Mouse (Mus musculus) c-Kit-positive CD71-negative TER-119-negative erythroid progenitor cells, embryonic 14.5 days (primary cell): ENCODE measurements around the gene Prkcg.

ENCODE experiments used
- DNase-seq: peaks from one replicate; pipeline ENCODE4 v3.0.0-alpha.2; 2013; ENCODE audit warnings: low read depth

Gene Prkcg

DNA sequence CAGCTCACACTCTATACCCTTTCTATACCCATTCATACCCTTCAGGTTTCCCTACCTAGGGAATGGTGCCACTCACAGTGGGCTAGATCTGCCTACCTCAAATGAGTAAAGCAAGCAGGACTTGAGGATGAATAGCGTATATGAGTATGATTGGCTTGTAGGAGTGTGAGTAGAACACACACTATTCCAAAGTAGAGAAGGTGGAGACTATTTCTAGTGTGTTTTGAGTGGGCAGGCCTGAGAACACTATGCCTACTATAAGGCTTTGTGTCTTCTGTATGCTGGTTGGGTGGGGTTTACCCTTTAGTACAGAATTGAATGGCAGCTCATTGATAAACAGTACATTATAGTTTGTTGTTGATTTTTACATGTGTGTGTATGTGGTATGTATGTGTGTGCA, 34.8 kb downstream of the Prkcg start:
- no peak for DNase-seq

DNA sequence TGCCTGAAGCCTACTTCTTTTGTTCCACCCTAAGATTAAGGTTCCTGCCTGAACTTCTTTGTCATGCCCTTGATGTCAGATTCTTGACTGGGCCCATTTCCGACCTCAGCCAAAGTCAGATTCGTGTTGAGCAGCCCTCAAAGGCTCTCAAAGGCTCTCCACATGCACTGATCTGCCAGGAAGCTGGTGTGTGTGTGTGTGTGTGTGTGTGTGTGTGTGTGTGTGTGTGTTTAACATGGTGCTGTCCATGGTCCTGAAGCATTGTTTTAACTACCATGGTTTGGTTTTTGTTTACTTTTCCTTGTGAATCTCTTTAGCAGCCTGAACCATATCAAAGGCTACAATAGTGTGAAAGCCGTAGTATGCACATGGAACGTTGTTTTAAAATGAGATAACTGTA, 39.0 kb downstream of the Prkcg start:
- DNase-seq: no peak

DNA sequence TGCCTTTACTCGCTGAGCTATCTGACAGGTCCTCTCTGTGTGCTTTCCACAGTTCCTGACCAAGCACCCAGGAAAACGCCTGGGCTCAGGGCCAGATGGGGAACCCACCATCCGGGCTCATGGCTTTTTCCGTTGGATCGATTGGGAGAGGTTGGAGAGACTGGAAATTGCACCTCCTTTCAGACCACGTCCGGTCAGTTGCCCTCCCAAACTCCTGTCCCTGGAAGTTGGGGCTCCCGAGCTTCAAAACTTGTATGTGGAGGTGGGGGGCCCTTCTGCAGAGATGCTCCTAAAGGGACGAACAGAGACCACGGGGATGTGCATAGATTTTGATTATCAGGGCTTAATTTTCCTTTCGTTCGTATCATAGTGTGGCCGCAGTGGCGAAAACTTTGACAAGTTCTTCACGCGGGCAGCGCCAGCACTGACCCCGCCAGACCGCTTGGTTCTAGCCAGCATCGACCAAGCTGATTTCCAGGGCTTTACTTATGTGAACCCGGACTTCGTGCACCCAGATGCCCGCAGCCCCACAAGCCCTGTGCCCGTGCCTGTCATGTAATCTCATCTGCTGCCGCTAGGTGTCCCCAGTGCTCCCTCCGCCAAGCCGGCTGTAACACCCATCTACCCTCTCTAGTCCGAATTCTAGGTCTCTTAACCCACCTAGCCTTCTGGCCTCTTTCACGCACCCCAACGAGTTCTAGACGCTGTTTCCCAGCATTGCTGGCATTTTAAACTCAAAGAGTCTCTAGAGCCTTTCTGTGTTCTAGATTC, 41.0 kb downstream of the Prkcg start:
- DNase-seq: peak; percentile 32

DNA sequence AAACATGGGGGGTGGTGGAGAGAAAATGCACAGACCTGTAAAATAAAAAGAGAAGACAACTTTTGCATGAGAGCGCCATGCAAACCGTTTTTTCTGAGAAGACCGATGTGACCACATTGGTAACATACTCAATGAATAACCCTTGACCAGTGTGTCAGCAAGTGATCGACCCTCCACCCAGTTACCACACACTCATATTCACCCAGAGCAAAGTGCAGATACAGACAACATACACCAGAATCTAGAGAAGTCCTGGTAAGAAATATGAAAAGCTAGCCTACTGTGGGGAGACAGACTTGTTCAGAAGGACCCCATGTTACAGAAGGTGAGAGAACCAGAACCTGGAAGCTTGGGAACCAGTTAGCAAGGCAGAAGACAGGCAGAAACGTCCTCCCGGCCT, 42.2 kb downstream of the Prkcg start:
- DNase-seq: no peak

DNA sequence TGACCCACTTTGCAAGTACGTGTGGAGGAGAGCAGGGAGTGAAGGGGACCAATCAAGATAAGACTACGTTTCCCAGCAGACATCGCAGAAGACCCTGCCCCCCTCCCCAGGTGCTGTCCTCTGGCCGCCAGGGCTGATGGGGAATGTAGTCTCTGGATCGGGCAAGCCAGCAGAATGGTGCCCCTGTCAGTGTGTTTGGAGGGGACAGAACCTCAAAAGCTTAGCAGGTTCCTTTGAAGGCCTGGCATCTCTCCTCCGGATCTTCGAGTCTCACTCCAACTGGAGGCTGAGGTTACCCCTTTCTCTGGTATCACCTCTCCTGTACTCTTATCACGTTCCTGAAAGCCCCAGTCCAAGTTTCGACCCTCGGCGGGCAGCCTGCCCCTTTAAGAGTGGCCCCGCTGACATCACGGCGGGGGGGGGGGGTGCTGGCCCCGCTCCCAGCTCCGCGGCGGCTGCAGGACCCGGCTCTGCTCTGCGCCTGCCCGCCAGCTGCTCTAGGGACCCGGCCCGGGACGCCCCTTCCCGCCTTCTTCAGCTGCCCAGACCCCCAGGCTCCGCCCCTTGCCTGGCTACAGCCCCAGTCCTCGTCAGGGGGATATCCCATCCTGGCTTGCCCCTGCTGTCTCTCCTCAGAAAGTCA, 42.7 kb downstream of the Prkcg start:
- no peak for DNase-seq

DNA sequence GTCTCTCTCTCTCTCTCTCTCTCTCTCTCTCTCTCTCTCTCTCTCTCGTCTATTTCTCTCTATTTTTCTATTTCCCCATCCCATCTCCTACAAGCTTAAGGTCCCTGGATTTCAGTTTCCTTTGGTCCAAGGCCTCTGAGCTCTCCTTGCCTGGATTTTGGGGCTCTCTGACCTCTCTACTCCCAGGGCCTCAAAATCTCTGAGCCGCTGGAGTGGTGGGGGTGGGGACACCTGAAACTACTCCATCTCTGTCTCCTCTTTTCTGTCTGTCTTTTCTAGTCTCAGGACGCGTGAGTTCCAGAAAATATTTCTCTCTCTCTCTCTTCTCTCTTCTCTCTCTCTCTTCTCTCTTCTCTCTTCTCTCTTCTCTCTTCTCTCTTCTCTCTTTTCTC, 43.2 kb downstream of the Prkcg start:
- no peak for DNase-seq

DNA sequence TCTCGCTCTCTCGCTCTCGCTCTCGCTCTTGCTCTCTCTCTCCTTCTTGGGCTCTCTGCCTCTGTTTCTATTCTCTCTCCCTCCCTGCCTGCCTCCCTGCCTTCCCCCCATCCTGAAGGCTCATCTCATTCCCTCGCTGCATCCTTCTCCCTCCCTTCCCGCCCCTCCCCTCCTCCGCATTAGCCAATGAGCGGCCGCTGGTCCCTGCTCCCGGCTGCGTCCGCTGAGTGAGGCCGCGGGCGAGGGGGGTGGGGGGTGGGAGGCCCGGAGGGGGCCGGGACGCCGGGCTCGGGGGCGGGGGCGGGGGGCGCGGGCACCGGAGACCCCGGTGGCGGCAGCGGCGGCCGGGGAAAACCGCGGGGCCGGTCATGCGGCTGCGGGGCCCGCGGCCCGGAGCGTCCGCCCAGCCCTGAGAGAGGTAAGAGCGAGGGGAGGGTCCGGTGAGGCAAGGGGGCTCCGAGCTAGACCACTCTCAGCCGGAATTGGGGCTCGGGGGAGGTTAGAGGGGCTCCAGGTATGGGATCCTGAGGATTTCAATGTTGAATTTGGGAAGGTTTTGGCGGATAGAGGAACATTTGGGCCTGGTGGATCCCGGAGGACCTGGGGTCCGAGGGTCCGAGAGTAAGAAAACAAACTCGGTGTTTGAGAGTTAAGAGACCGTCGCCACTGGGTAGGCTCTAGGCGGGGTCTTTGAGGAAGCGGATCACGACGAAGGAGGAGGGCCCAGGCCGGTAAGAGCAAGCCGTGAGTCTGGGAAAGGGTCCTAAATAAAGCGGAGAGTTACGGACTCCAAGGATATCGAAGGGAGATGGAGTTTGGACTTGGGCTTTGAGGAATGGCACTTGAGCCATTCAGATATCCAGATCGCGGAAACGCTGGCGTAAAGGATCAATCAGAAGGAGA, 43.9 kb downstream of the Prkcg start, which contains the start of gene Cacng7:
Gene Cacng7, plus strand, starts transcription at position 337 of the 903 bp plus-strand sequence.
- DNase-seq: no peak

DNA sequence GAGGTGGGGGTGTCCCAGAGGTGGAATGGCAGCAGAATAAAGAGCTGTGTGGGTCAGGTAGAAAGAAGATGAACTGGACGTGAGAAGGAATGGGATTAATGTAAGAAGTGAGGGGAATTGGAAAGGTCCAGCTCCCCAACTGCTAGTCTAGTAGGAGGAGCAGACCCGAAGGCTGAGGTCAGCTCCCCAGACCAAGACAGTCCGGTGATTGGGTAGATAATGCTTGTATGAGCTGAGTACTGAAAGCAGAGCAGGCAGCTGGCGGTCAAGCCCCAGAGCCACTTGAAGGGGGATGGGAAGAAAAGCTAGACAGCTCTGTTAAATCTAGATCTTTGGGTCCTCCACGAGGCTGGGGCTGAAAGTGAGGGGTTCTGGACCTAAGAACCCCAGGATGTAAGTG, 44.6 kb downstream of the Prkcg start:
- DNase-seq: no peak

DNA sequence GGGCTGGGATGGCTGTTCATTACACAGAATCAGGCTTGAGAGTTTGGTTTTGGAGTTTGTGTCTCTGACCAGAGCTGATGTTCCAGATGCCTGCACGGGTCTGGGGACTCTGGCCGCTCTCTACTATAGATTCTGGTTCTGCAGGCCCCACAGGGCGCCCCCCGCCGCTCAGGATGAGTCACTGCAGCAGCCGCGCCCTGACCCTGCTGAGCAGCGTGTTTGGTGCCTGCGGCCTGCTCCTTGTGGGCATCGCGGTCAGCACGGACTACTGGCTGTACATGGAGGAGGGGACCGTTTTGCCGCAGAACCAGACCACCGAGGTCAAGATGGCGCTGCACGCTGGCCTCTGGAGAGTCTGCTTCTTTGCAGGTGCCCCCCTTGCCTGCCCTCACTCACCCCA, 47.4 kb downstream of the Prkcg start:
- DNase-seq: no peak

DNA sequence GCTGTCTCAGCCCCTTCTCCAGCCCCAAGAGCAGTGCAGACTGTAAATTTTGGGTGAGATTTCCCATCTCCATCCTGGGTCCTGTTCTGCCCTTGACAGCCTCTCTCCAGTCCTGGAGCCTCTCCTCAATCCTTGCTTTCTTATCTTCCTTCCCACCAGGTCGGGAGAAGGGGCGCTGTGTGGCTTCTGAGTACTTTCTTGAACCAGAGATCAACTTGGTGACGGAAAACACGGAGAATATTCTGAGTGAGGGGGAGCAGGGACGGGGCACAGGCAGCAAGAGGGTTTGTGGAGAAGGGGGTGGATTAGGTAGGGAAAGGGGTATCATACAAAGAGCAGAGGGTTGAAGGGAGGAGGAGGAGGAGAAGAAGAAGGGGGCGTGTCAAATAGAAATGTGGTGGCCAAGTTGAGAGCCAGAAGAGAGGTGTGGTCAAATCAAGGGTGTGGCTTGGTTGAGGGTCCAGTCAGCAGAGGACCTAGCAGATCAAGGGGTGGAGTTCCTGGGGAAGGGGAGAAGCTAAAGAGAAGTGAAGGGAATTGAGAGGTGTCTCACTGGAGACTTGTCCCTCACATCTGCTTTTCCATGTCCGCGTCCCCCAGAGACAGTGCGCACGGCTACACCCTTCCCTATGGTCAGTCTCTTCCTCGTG, 49.4 kb downstream of the Prkcg start:
- DNase-seq: no peak

DNA sequence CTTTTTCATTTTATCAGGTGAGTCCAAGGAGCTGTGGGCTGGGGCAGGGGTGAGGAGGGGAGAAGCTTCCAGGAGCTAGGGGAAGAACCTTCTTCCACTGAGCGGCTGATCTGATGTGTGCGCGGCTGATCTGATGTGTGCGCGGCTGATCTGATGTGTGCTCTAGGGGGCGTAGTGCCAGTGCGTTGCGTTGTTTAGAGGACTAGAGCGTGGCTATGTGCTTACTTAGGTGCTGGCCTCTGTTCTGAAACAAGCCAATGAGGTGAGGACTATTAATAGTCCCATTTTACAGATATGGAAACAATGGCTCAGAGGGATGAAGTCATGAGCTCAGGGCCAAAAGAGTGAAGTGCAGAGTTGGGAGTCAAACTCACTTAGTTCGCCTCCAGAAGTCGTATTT, 50.0 kb downstream of the Prkcg start:
- no peak for DNase-seq

DNA sequence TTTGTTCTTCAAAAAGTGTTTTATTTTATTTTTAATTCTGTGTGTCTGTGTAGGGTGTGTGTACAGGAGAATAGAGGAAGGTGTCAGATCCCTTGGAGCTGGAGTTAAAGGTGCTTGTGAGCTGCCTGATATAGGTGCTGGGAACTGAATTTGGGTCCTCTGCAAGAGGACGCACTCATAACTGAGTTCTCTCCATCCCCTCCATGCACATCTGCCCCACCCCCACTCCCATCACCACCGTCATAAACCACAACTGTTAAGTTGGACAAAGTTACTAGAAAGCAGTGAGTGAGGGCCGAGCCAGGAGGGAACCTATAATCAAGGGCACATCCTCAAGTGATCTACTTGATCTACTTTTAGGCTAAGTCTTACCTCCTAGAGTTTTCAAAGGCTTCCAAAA, 54.9 kb downstream of the Prkcg start:
- no peak for DNase-seq

DNA sequence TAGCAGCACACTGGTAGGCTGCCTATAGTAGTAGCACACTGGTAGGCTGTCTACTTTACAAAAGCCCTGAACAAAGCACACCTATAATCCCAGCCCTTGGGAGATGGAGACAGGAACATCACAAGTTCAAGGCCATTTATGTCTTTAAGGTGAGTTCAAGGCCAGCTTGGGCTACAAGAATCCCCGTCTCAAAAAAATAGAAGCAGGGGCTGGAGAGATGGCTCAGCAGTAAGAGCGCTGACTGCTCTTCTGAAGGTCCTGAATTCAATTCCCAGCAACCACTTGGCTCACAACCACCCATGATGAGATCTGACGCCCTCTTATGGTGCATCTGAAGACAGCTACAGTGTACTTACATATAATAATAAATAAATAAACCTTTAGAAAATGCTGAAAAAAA, 56.3 kb downstream of the Prkcg start:
- DNase-seq: no peak

DNA sequence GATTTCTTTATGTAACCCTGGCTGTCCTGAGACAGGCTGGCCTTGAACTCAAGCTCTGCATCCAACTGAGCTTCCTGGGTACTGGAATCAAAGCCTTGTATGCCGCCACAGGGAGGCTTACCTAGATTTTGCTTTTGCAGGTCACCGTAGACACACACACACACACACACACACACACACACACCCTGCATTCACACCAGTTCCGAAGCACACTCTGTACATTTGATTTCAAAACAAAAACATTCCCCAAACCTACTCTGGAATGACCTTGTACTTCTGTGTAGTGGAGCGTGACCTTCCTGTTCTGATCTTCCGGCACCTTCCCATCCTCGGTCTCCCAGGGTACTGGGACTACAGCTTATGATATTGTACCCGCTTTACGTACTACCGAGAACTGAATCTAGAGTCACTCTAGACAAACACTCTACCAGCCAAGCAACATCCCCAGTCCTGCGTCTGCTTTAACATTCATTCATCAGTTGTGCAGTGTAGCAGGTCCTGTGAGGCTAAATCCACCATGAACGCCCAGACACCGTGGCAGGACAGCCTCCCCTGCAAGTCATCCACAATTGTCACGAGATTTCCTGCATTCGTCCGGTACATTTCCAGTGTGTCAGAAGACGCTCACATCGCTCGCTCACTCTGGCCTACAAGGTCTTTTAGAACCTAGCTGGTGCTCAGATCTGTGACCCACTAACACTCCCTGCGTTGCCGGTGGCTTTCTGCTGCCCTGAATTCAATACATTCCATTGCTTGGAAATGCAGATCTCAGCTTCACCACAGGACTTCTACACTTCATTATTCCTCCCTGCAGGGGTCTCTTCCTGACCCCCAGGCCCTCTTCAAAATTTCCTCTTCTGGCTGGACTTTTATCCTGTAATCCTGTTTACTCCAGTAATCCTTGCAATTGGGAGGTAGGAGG, 58.6 kb downstream of the Prkcg start:
- no peak for DNase-seq

DNA sequence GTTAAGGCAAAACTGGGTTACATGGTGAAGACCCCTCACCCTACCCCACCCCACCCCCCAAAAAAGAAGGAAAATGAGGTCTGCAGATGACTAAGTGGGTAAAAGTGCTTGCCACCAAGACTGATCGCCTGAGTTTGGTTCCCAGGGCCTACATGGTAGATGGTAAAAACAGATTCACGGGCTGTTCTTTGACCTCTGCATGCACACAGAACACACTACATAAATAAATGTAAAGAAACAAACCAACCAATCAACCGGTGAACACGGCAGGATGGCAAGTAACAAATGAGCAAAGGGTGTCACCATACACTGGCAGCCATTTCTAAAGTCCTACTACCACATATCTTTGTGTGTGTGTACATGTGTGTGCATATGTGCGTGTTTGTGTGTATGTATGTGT, 59.3 kb downstream of the Prkcg start:
- no peak for DNase-seq

DNA sequence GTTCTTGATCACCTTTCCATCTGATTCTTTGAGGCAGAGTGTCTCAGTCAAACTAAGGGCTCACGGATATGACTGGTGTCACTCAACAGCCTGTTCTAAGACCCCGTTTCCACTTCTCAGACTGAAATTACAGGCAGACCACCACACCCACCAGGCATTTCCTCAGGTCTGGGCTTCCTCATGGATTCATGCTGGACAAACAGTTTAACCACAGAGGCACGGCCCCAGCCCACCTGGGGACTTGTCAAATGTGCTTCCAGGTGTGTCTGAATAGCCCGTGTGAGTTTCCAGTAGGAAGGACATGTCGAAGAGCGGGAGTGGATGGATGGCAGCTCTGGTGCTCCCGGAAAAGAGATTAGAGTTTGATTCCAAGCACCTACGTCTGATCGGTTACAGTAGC, 60.8 kb downstream of the Prkcg start:
- DNase-seq: no peak

DNA sequence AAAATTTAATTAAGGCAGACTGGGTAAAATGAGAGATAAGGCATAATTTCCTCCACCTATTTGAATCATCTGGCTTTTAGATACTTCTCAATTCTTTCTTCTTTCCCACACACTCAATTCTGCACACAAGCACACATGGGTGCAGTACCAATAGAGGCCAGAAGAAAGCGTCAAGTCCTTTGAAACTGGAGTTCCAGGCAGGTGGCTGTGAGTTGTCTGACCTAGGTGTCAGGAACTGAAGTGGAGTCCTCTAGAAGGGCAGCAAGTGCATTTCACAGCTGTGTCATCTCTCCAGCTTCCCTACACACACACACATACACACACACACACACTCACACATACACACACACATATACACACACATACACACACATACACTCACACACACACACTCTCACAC, 62.6 kb downstream of the Prkcg start:
- DNase-seq: no peak

DNA sequence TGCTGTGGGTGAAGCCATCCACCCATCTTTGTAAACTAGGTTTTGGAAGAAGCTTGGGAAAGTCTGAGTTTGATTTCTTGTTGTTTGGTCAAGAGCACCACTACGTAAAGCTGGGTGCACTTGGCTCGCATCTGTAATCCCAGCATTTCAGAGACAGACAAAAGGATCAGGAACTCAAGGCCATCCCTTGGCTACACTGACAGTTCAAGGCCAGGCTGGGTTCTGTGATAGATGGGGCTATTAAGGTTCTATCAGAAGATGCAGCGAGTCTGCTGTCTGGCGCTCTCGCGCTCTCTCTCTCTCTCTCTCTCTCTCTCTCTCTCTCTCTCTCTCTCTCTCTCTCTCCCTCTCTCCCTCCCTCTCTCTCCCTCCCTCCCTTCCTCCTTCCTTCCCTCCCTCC, 65.9 kb downstream of the Prkcg start:
- DNase-seq: no peak

DNA sequence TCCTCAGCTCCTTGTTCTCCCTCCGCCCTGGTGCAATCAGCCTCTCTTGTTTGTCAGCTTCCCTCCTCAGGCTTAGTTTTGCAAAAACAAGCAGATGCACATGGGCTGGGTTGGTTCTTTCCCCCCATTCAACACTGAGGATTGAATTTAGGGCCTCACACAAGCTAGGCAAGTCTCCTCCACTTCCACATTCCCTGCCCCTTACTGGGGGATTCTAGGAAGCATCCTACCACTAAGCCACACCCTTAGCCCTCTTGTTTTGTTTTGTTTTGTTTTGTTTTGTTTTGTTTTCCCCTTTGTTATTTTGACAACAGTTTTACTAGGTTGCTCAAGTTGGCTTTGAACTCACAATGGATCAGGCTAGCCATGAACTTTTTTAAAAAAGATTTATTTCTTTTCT, 71.7 kb downstream of the Prkcg start:
- DNase-seq: no peak

DNA sequence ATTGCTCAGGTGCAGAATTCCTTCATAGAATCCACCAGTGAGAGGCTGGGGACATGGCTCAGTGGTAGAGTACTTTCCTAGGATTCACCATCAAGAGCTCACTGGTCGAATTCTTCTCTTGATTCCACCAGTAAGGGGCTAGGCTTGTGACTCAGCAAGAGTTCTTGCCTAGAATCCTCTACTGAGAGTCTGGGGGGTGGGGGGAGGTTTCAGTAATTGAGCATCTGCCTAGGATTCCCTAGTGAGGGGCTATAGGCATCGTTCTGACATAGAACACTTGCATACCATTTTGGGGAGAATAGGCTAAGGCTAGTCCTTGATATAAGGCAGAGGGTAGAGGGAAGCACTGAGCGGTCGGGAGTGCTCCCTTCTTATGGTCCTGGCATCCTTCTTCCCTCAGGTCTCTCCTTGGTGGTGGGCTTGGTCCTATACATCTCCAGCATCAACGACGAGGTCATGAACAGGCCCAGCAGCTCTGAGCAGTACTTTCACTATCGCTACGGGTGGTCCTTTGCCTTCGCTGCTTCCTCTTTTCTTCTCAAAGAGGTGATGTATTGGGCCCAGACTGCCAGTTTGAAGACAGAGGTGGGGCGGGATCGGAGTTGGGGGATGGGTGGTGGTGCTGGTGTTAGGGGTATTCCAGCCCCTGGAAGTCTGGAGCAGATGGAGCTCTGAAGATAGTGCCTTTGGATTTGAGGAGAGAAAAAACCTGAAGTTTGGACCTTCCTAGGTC, 76.7 kb downstream of the Prkcg start:
- DNase-seq: no peak
